Comparison of ENCODE assay signal across 11 mouse cellular contexts in genomic region chr9:72806146-72806545, GRCm38 (mm10). TPM values are rescaled to one million over a fixed set of nuclear protein-coding genes. Genes with fewer than 3 reads are reported as not detected.
DNase-seq lines count a peak whose midpoint lies in the region; ATAC-seq and TF ChIP-seq lines count a peak whose summit lies in the region.
"Had no signal": no experiment of that assay in that cellular context is flagged by ENCODE, and none has a peak within 500 bp of the region (broad histone marks: within the 10 kb centered on the region; RNA-seq: fewer than 3 reads in every experiment).

No protein-coding gene starts in this region.

- no peak for TF ChIP-seq EP300 in heart, postnatal 0 days (IDR thresholded peaks at IDR 0.05; ENCODE audit: low read depth)

- WGBS in heart, postnatal 0 days, result 35% methylated on average over 14 of the region's 14 CpGs
- 3% methylated on average over 14 of the region's 14 CpGs for WGBS in embryonic facial prominence, embryonic 12.5 days
- 6% methylated on average over 14 of the region's 14 CpGs for WGBS in hindbrain, embryonic 16.5 days
- WGBS in midbrain, postnatal 0 days, result 8% methylated on average over 14 of the region's 14 CpGs

- H3K27ac ChIP-seq in heart, postnatal 0 days (ENCODE audit: low read depth), result no peak overlapping the region
- H3K27ac ChIP-seq in embryonic facial prominence, embryonic 12.5 days, result no peak overlapping the region
- no peak overlapping the region for H3K27ac ChIP-seq in hindbrain, embryonic 16.5 days (ENCODE audit: low read depth, low read length)
- no peak overlapping the region for H3K27ac ChIP-seq in midbrain, postnatal 0 days (ENCODE audit: low read depth, low read length)

- H3K36me3 ChIP-seq in heart, postnatal 0 days (replicated peaks; ENCODE audit: control insufficient read depth, insufficient read depth, low read length), result no peaks in the 10 kb centered on the region
- no peaks in the 10 kb centered on the region for H3K36me3 ChIP-seq in embryonic facial prominence, embryonic 12.5 days
- no peaks in the 10 kb centered on the region for H3K36me3 ChIP-seq in hindbrain, embryonic 16.5 days (ENCODE audit: control insufficient read depth, insufficient read depth, low read length)
- no peaks in the 10 kb centered on the region for H3K36me3 ChIP-seq in midbrain, postnatal 0 days (ENCODE audit: insufficient read depth, low read length)

- H3K27me3 ChIP-seq in heart, postnatal 0 days (ENCODE audit: control insufficient read depth, insufficient read depth, low read length), result no peaks in the 10 kb centered on the region
- peaks cover 5% of the 10 kb centered on the region; the same call in 1 of the 2 replicates for H3K27me3 ChIP-seq in embryonic facial prominence, embryonic 12.5 days
- peaks cover 11% of the 10 kb centered on the region for H3K27me3 ChIP-seq in hindbrain, embryonic 16.5 days (replicated peaks; ENCODE audit: control insufficient read depth, insufficient read depth, low read length)
- H3K27me3 ChIP-seq in midbrain, postnatal 0 days (ENCODE audit: insufficient read depth, low read length), result peaks cover 18% of the 10 kb centered on the region; the same call in 1 of the 2 replicates
- H3K27me3 ChIP-seq: CH12.LX had no signal

- no peak overlapping the region for H3K4me3 ChIP-seq in heart, postnatal 0 days (ENCODE audit: low read depth, low read length)
- peak overlapping the region; percentile 92; the same call in 1 of the 2 replicates for H3K4me3 ChIP-seq in embryonic facial prominence, embryonic 12.5 days
- peak overlapping the region; percentile 93; the same call in 1 of the 2 replicates for H3K4me3 ChIP-seq in hindbrain, embryonic 16.5 days (ENCODE audit: low read length)
- peak overlapping the region; percentile 68; the same call in 1 of the 2 replicates for H3K4me3 ChIP-seq in midbrain, postnatal 0 days (ENCODE audit: low read depth, low read length)

- H3K9me3 ChIP-seq in heart, postnatal 0 days (replicated peaks; ENCODE audit: control insufficient read depth, low read length), result no peaks in the 10 kb centered on the region
- H3K9me3 ChIP-seq in embryonic facial prominence, embryonic 12.5 days, result no peaks in the 10 kb centered on the region
- H3K9me3 ChIP-seq in hindbrain, embryonic 16.5 days (ENCODE audit: control insufficient read depth, low read length), result no peaks in the 10 kb centered on the region
- no peaks in the 10 kb centered on the region for H3K9me3 ChIP-seq in midbrain, postnatal 0 days (ENCODE audit: low read length)

- intact Hi-C loops in left cerebral cortex, postnatal 14 days (cut with DNase I), result no loop called here

- TF ChIP-seq CTCF in heart, postnatal 0 days (IDR thresholded peaks at IDR 0.05; ENCODE audit: low read depth), result no peak
- TF ChIP-seq CTCF in midbrain, postnatal 0 days (IDR thresholded peaks at IDR 0.05), result no peak

- no peak overlapping the region for H3K9ac ChIP-seq in heart, postnatal 0 days (replicated peaks; ENCODE audit: low read depth, low read length)
- no peak overlapping the region for H3K9ac ChIP-seq in embryonic facial prominence, embryonic 12.5 days
- H3K9ac ChIP-seq in hindbrain, embryonic 16.5 days (ENCODE audit: low read depth, low read length), result no peak overlapping the region
- H3K9ac ChIP-seq in midbrain, postnatal 0 days (replicated peaks; ENCODE audit: low read length, poor library complexity, severe bottlenecking), result no peak overlapping the region

- H3K4me2 ChIP-seq in heart, postnatal 0 days (ENCODE audit: low read depth, low read length), result peak overlapping the region; percentile 96; the same call in 1 of the 2 replicates
- peak overlapping the region; percentile 97 for H3K4me2 ChIP-seq in embryonic facial prominence, embryonic 12.5 days (replicated peaks)
- peak overlapping the region; percentile 100 for H3K4me2 ChIP-seq in hindbrain, embryonic 16.5 days (ENCODE audit: low read length)
- peak overlapping the region; percentile 100 for H3K4me2 ChIP-seq in midbrain, postnatal 0 days (ENCODE audit: low read depth, low read length, poor library complexity, severe bottlenecking)

- DNase-seq in heart, postnatal 0 days (ENCODE audit: low spot score), result no peak
- DNase-seq in heart, postnatal 4 days, result no peak
- peak; percentile 17 for DNase-seq in midbrain, postnatal 0 days (ENCODE audit: low spot score)
- DNase-seq in left cerebral cortex, postnatal 14 days (ENCODE audit: low spot score in 2 of 2), result no peak
- DNase-seq in kidney, postnatal 4 days, result no peak
- no peak for DNase-seq in frontal cortex, postnatal 14 days (ENCODE audit: low spot score in 2 of 2)
- DNase-seq: cerebellum, postnatal 25 days had no signal

- ATAC-seq in heart, postnatal 0 days (ENCODE audit: insufficient read depth, low read depth), result no peak
- ATAC-seq in embryonic facial prominence, embryonic 12.5 days (ENCODE audit: insufficient number of reproducible peaks, insufficient read depth, low FRiP score, low TSS enrichment), result no peak
- no peak for ATAC-seq in hindbrain, embryonic 16.5 days
- ATAC-seq in midbrain, postnatal 0 days (ENCODE audit: low FRiP score), result no peak

- 0 out of 2 replicates have a peak, but pooled peaks cover 9% of the 10 kb centered on the region for H3K4me1 ChIP-seq in heart, postnatal 0 days (ENCODE audit: control insufficient read depth, insufficient read depth)
- H3K4me1 ChIP-seq in embryonic facial prominence, embryonic 12.5 days, result peaks cover 31% of the 10 kb centered on the region
- peaks cover 12% of the 10 kb centered on the region for H3K4me1 ChIP-seq in hindbrain, embryonic 16.5 days (ENCODE audit: control insufficient read depth, insufficient read depth, low read depth, low read length)
- H3K4me1 ChIP-seq in midbrain, postnatal 0 days (ENCODE audit: insufficient read depth, low read length), result peaks cover 6% of the 10 kb centered on the region; the same call in 1 of the 2 replicates

RNA-seq across cellular contexts. Expression of gene Prtg, which starts 0.5 kb away (rescaled TPM):
- total RNA-seq in heart, postnatal 0 days (2014; rRNA removed; ENCODE audit: low replicate concordance), result 0.04 and 0.73 TPM in 2 replicates
- polyA plus RNA-seq in heart, postnatal 0 days (2015; fragmentation: Nextera tagmentation; extraction: Ambion mirVana), result 0.15 and 0.31 TPM in 2 replicates
- total RNA-seq in heart, postnatal 4 days (2021), result under 1 TPM; 0.36 to 0.57 TPM
- polyA plus RNA-seq in embryonic facial prominence, embryonic 12.5 days (2016; fragmentation: Nextera tagmentation; extraction: Ambion mirVana), result 1.8 and 2.1 TPM in 2 replicates
- 0.40 and 0.51 TPM in 2 replicates for polyA plus RNA-seq in hindbrain, embryonic 16.5 days (2015; fragmentation: Nextera tagmentation; extraction: Ambion mirVana)
- 0.66 and 0.93 TPM in 2 replicates for total RNA-seq in midbrain, postnatal 0 days (2014; rRNA removed)
- polyA plus RNA-seq in midbrain, postnatal 0 days (2015; fragmentation: Nextera tagmentation; extraction: Ambion mirVana), result 0.25 and 0.32 TPM in 2 replicates
- total RNA-seq in left cerebral cortex, postnatal 14 days (2021), result 1 to 10 TPM; 1.1 to 1.4 TPM
- total RNA-seq: CH12.LX; hematopoietic stem cell, adult 5-6 weeks had no signal
